Mouse (Mus musculus) heart, embryonic 16.5 days (tissue): ENCODE measurements around the gene Nek6. TPM values are rescaled to one million over a fixed set of nuclear protein-coding genes. Genes with fewer than 3 reads are reported as not detected.

Experiments used
- ATAC-seq: fragments of 200-750 bp; cut with Nextera tagmentation; replicated peaks from 2 replicates; pipeline ENCODE4 v1.8.0; 2017; ENCODE audit warnings: moderate number of reproducible peaks; ENCODE audit not compliant: insufficient read depth, low FRiP score; ENCODE audit errors: extremely low read depth
- H3K27ac ChIP-seq: fragments of 300-500 bp; sonication (generic); 2 replicates; pipeline ENCODE4 v1.5.1; 2014; ENCODE audit warnings: mild to moderate bottlenecking, low read length, control low read depth, moderate library complexity
- H3K27me3 ChIP-seq: fragments of 300-500 bp; sonication (generic); 2 replicates; pipeline ENCODE4 v1.6.1; 2014; ENCODE audit warnings: low read length, mixed read lengths; ENCODE audit not compliant: control insufficient read depth, insufficient read depth
- H3K36me3 ChIP-seq: fragments of 300-500 bp; sonication (generic); 2 replicates; pipeline ENCODE4 v1.6.1; 2014; ENCODE audit not compliant: control insufficient read depth, insufficient read depth
- H3K4me1 ChIP-seq: fragments of 300-500 bp; sonication (generic); 2 replicates; pipeline ENCODE4 v1.6.1; 2014; ENCODE audit warnings: low read length, mixed read lengths; ENCODE audit not compliant: control insufficient read depth, insufficient read depth
- H3K4me2 ChIP-seq: fragments of 300-500 bp; sonication (generic); 2 replicates; pipeline ENCODE4 v1.6.1; 2014; ENCODE audit warnings: low read depth, mild to moderate bottlenecking, control low read depth, low read length
- H3K4me3 ChIP-seq: fragments of 300-500 bp; sonication (generic); 2 replicates; pipeline ENCODE4 v1.5.1; 2014; ENCODE audit warnings: mild to moderate bottlenecking, control low read depth, low read length
- H3K9ac ChIP-seq: fragments of 300-500 bp; sonication (generic); 2 replicates; pipeline ENCODE4 v1.6.1; 2014; ENCODE audit warnings: low read length, control low read depth
- H3K9me3 ChIP-seq: fragments of 300-500 bp; sonication (generic); replicated peaks from 2 replicates; pipeline ENCODE4 v1.6.1; 2016; ENCODE audit warnings: low read length; ENCODE audit not compliant: control insufficient read depth
- WGBS: fragments of 180-500 bp; shearing (Covaris S2); extraction: QIAGEN DNeasy Blood & Tissue Kit; methylation state at CpG from one replicate; pipeline ENCODE4 v1.1.7; 2014; 5-methylcytosine and 5-hydroxymethylcytosine counted together
- polyA plus RNA-seq: library from polyadenylated mRNA; unstranded; fragments of >200 nt; fragmentation: Nextera tagmentation; extraction: Ambion mirVana; gene quantifications from 2 replicates; pipeline ENCODE4 v1.2.1, GENCODE M21; 2015

The Nek6 gene
- polyA plus RNA-seq, 1 experiment from 2014 or later, result 66.2 TPM

DNA sequence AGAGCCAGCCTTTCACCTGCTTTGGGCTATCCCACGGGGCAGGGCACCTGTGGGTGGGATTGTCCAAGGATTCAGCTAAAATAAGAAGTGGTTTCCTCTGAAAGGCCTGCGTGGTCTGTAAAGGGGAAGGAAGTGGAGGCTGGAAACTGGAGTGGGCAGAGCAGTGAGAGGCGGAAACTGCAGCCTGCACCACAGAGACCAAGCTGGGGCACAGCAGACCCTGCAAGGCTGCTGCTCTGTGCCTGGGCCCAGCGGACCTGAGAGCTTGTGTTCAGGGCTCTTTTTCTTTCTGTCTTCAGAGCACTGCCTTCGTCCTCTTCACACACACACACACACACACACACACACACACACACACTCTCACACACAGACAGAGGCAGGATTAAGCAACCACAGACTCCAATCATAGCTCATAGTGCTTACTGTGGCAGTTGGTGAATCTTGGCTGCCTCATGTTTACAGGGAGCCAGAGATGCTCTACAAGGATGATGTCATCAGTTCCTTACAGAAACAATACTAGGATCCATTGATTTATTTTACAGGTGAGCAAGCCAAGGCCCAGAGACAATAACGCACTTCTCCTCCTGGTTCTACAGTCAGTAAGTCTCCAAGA, 30.2 kb upstream of the Nek6 start:
- Histone ChIP-seq H3K9me3 (no peaks in the 10 kb centered on the region), H3K4me3 (no peak overlapping the region), H3K4me1 (peaks cover 23% of the 10 kb centered on the region), H3K4me2 (no peak overlapping the region), H3K36me3 (no peaks in the 10 kb centered on the region), H3K27me3 (no peaks in the 10 kb centered on the region), H3K27ac (peak overlapping the region; percentile 30), H3K9ac (no peak overlapping the region)
- no peak for ATAC-seq
- 64% methylated on average over 6 of the region's 6 CpGs for WGBS

DNA sequence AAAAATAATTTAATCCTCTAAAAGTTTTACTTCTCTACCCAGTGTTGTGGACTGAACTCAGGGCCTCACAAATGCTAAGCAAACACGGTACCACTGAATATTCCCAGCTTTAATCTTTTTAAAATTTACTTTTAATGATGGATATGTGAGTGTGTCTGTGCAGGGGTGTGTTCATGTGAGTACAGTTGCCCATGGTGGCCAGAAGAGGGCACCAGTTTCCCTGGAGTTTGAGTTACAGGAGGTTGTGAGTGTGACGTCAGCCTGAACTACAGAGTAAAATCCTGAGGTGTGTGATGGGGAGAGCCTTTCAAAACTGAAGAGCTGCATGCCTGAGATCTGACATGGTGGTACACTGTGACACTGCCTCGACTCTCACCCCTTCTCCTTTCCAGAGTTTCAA, 29.3 kb upstream of the Nek6 start:
- Histone ChIP-seq H3K9ac (no peak overlapping the region), H3K4me3 (no peak overlapping the region), H3K4me1 (peaks cover 26% of the 10 kb centered on the region), H3K27me3 (no peaks in the 10 kb centered on the region), H3K9me3 (no peaks in the 10 kb centered on the region), H3K27ac (no peak overlapping the region), H3K4me2 (no peak overlapping the region), H3K36me3 (no peaks in the 10 kb centered on the region)
- WGBS, result 82% methylated on average over 3 of the region's 3 CpGs
- ATAC-seq, result no peak

DNA sequence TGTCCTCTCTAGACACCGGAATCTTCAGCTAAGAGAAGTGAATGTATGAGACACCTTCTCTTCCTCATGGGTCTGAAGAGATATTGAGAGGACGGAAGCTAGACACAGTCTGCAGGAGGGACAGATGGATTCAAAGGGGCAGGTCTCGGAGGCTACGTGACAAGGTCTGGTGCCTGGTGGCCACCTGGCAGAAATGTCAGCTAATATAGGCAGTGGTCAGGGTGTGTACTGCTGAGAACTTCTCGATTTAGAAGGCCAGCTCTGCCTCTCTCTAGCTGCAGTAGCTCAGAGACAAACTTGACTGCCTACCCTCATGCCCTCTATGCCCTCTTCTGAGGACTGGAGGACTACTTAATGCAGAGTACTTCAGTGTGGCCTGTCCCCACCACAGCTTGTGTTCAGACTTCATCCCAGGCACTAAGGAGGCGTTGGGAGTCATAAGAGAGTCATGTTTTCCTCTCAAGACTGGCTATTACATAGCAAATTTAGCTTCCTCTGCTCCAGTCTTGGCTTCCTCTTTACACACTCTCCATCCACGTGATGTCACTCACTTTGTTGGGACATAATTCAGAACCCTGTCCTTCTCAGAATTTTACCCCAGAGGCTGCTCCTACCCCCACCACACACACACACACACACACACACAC, 28.3 kb upstream of the Nek6 start:
- no peaks in the 10 kb centered on the region for H3K36me3 ChIP-seq
- H3K4me1 ChIP-seq, result peaks cover 26% of the 10 kb centered on the region
- H3K9me3 ChIP-seq, result no peaks in the 10 kb centered on the region
- H3K4me2 ChIP-seq, result no peak overlapping the region
- H3K27me3 ChIP-seq, result no peaks in the 10 kb centered on the region
- H3K4me3 ChIP-seq, result no peak overlapping the region
- WGBS, result 82% methylated on average over 7 of the region's 7 CpGs
- no peak for ATAC-seq
- no peak overlapping the region for H3K27ac ChIP-seq
- no peak overlapping the region for H3K9ac ChIP-seq

DNA sequence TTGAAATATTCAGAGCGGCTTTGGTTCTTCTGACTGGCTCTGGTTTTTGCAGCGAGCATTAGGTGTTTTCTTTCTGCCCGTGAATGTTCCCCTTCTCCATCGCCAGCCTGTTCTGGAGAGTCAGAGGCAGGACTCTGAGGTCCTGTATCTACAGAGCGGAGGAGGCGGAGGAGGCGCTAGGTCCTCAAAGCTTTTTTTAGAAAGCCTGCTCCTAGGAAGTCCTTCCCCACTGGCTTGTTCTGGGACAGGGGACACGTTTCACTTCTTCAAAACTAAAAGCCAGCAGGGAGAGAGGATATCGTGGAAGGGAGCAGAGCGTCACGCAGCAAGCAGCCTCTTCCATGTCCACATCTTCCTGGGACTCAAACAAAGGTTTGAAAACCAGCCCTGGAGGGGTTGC, 26.9 kb upstream of the Nek6 start:
- H3K27me3 ChIP-seq, result no peaks in the 10 kb centered on the region
- WGBS, result 41% methylated on average over 11 of the region's 11 CpGs

DNA sequence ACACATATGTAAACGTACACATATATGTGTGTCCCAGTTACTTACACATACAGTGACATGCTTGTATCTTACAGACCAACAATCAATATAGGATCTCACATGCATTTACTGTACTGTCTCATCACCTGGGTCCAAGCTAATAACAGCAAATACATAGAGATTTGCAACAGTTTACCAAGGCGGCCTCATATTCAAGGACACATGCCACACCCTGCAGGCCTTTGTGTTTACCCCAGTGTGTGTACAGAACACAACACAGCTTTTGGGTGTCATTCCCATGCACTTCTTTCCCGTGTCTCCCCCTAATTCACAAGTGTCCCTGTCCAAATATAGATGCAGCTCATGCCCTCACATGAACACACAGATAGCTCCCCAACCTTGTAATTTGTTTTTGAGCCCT, 26.0 kb upstream of the Nek6 start:
- H3K9me3 ChIP-seq, result no peaks in the 10 kb centered on the region

More for the DNA sequence above, 26.9 kb upstream of the Nek6 start:
- ATAC-seq, result no peak; the same call in 1 of the 2 replicates
- Histone ChIP-seq H3K9me3 (no peaks in the 10 kb centered on the region), H3K4me1 (peaks cover 26% of the 10 kb centered on the region), H3K4me3 (no peak overlapping the region), H3K9ac (peak overlapping the region; percentile 10; the same call in 1 of the 2 replicates), H3K4me2 (peak overlapping the region; percentile 31), H3K36me3 (no peaks in the 10 kb centered on the region), H3K27ac (peak overlapping the region; percentile 17; the same call in 1 of the 2 replicates)

DNA sequence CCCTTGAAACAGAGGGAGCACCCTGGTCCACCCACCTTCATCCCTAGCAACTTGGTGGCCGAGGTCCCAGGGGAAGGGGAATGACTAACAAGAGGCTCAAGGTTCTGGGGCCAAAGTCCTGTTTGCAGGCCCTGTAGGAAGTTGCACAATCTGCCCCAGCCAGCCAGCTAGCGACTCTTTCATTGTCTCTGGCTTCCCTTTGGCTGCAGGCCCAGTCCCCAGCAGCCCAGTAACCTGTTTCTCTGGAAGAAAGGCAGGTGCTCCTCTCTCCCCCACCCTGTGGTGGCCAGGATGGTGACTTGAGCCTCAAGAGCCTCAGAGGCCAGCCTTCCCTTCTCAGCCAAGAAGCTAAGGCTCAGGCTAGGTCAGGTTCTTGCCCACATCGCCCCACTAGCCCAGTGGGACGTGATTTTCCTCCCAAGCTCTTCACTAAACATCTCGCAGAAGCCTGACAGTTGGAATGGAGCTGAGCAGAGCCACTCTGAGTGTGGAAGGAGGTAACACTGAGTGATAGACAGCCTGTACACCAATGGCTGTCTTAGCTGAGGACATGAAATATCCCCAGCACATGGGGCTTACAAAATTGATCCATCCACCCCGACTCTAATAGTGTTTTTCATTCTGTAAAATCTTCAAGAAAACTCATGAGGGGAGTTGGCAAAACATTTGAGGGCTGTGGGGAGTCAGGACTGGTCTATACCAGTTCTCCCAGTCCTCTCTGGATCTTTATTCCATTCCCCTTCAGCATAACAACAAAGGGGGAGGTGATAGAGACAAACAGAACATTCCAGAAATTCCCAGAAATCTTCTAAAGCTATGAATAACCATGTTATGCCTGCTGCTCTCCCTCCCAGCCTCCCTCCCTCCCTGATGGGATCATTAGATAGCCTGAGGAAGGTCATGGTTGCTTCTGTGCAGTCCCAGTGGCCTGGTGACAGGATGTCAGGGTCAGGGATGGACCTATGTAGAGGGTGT, 25.2 kb upstream of the Nek6 start:
- no peaks in the 10 kb centered on the region for H3K9me3 ChIP-seq
- H3K27me3 ChIP-seq, result no peaks in the 10 kb centered on the region
- WGBS, result 50% methylated on average over 6 of the region's 6 CpGs
- H3K4me3 ChIP-seq, result no peak overlapping the region
- H3K36me3 ChIP-seq, result no peaks in the 10 kb centered on the region
- no peak overlapping the region for H3K4me2 ChIP-seq
- peaks cover 26% of the 10 kb centered on the region for H3K4me1 ChIP-seq
- peak overlapping the region; percentile 19 for H3K27ac ChIP-seq
- no peak overlapping the region for H3K9ac ChIP-seq
- peak; percentile 76 for ATAC-seq

More for the DNA sequence above, 26.0 kb upstream of the Nek6 start:
- WGBS, result 78% methylated on average over 3 of the region's 3 CpGs
- no peak overlapping the region for H3K4me2 ChIP-seq
- peaks cover 26% of the 10 kb centered on the region for H3K4me1 ChIP-seq
- H3K4me3 ChIP-seq, result no peak overlapping the region
- peak overlapping the region; percentile 19 for H3K27ac ChIP-seq
- ATAC-seq, result no peak
- H3K27me3 ChIP-seq, result no peaks in the 10 kb centered on the region
- H3K9ac ChIP-seq, result no peak overlapping the region
- H3K36me3 ChIP-seq, result no peaks in the 10 kb centered on the region

DNA sequence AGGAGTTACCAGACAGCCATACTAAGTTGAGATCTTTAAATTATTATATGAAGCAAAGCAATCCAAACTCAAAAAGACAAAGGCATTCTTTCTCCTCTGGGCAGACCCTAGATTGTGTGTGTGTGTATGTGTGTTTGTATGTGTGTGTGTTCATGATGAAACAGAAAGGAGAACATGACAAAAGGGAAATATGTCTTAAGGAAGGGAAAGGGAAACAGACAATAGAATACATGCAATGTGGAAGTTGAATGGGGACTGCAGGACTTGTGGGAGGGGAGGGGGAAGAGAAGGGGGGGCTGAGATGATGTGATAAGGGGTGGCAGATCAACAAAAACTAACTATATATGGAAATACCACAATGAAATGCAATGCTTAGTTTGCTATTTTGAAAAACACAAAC, 13.8 kb upstream of the Nek6 start:
- Histone ChIP-seq H3K27ac (no peak overlapping the region), H3K9ac (no peak overlapping the region), H3K4me3 (no peak overlapping the region), H3K4me1 (no peaks in the 10 kb centered on the region; the same call in 1 of the 2 replicates), H3K27me3 (no peaks in the 10 kb centered on the region), H3K9me3 (no peaks in the 10 kb centered on the region), H3K36me3 (no peaks in the 10 kb centered on the region), H3K4me2 (no peak overlapping the region)
- ATAC-seq, result no peak

DNA sequence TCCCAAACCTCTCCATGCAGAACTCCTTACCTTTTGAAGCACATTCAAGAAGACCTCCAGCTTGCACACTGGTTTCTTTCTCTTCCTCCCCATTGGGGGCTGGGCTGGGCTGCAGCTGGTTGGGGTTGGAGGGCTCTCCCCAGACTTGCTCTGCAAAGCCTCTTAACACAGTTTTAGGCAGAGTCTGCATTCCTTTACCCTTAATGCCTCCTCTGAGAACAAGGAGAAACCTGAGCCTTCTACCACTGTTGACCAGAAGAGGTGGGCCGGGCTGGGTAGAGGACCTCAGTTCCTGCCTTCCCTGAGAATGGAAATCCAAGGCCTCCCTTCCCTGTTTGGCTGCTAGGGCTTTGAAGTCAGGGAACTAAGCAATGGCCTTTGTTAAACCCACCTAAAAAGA, 9.8 kb upstream of the Nek6 start:
- 56% methylated on average over 1 of the region's 1 CpGs for WGBS
- H3K36me3 ChIP-seq, result no peaks in the 10 kb centered on the region
- no peak overlapping the region for H3K4me3 ChIP-seq
- H3K9ac ChIP-seq, result no peak overlapping the region
- no peaks in the 10 kb centered on the region for H3K9me3 ChIP-seq
- H3K27me3 ChIP-seq, result 0 out of 2 replicates have a peak, but pooled peaks cover 2% of the 10 kb centered on the region
- ATAC-seq, result no peak
- H3K4me1 ChIP-seq, result peaks cover 2% of the 10 kb centered on the region; the same call in 1 of the 2 replicates
- H3K27ac ChIP-seq, result no peak overlapping the region
- H3K4me2 ChIP-seq, result no peak overlapping the region
